Comparison of ENCODE assay signal across 8 mouse cellular contexts in genomic region chr11:11822181-11823095, GRCm38 (mm10). TPM values are rescaled to one million over a fixed set of nuclear protein-coding genes. Genes with fewer than 3 reads are reported as not detected.
DNase-seq lines count a peak whose midpoint lies in the region; ATAC-seq lines count a peak whose summit lies in the region.

No protein-coding gene starts in this region.

- WGBS in kidney, embryonic 16.5 days, result 10% methylated on average over 20 of the region's 20 CpGs
- WGBS in embryonic facial prominence, embryonic 11.5 days, result 4% methylated on average over 20 of the region's 20 CpGs
- WGBS in intestine, embryonic 16.5 days, result 20% methylated on average over 20 of the region's 20 CpGs
- WGBS in neural tube, embryonic 11.5 days, result 3% methylated on average over 20 of the region's 20 CpGs

- peak overlapping the region; percentile 98 for H3K27ac ChIP-seq in kidney, embryonic 16.5 days (ENCODE audit: low read length)
- H3K27ac ChIP-seq in embryonic facial prominence, embryonic 11.5 days (replicated peaks; ENCODE audit: low read depth, low read length), result peak overlapping the region; percentile 97
- peak overlapping the region; percentile 82 for H3K27ac ChIP-seq in intestine, embryonic 16.5 days (ENCODE audit: low read length)
- H3K27ac ChIP-seq in neural tube, embryonic 11.5 days (ENCODE audit: low read depth, low read length), result peak overlapping the region; percentile 97

- H3K36me3 ChIP-seq in kidney, embryonic 16.5 days (ENCODE audit: insufficient read depth, low read length), result no peaks in the 10 kb centered on the region
- no peaks in the 10 kb centered on the region for H3K36me3 ChIP-seq in embryonic facial prominence, embryonic 11.5 days (replicated peaks; ENCODE audit: control insufficient read depth, insufficient read depth, low read depth, low read length)
- no peaks in the 10 kb centered on the region for H3K36me3 ChIP-seq in intestine, embryonic 16.5 days (ENCODE audit: control insufficient read depth, insufficient read depth, low read length)
- H3K36me3 ChIP-seq in neural tube, embryonic 11.5 days (ENCODE audit: control insufficient read depth, insufficient read depth, low read length), result no peaks in the 10 kb centered on the region

- H3K9me3 ChIP-seq in kidney, embryonic 16.5 days (ENCODE audit: low read length), result no peaks in the 10 kb centered on the region
- no peaks in the 10 kb centered on the region for H3K9me3 ChIP-seq in embryonic facial prominence, embryonic 11.5 days (replicated peaks; ENCODE audit: control insufficient read depth, low read length)
- H3K9me3 ChIP-seq in intestine, embryonic 16.5 days (ENCODE audit: control insufficient read depth, low read length), result no peaks in the 10 kb centered on the region
- no peaks in the 10 kb centered on the region for H3K9me3 ChIP-seq in neural tube, embryonic 11.5 days (ENCODE audit: control insufficient read depth, low read length)

- H3K4me2 ChIP-seq in kidney, embryonic 16.5 days (replicated peaks; ENCODE audit: low read depth, low read length), result peak overlapping the region; percentile 26; the same call in 1 of the 2 replicates
- no peak overlapping the region for H3K4me2 ChIP-seq in embryonic facial prominence, embryonic 11.5 days (ENCODE audit: low read depth, low read length)
- no peak overlapping the region for H3K4me2 ChIP-seq in intestine, embryonic 16.5 days (ENCODE audit: low read depth, low read length)
- peak overlapping the region; percentile 12 for H3K4me2 ChIP-seq in neural tube, embryonic 11.5 days (ENCODE audit: low read depth)

- no peak overlapping the region for H3K4me3 ChIP-seq in kidney, embryonic 16.5 days (ENCODE audit: low read length)
- H3K4me3 ChIP-seq in embryonic facial prominence, embryonic 11.5 days (ENCODE audit: low read depth, low read length), result no peak overlapping the region
- no peak overlapping the region for H3K4me3 ChIP-seq in intestine, embryonic 16.5 days (ENCODE audit: low read length)
- no peak overlapping the region for H3K4me3 ChIP-seq in neural tube, embryonic 11.5 days (ENCODE audit: low read depth, low read length)

- no peak for DNase-seq in kidney, adult 11 months
- peak; percentile 60 for DNase-seq in embryonic facial prominence, embryonic 11.5 days (ENCODE audit: low spot score)
- peak; percentile 73 for DNase-seq in neural tube, embryonic 11.5 days (ENCODE audit: low spot score)
- DNase-seq in urinary bladder, postnatal 14 days (ENCODE audit: low spot score), result no peak
- no peak for DNase-seq in cerebellum, postnatal 14 days

- peak; percentile 77 for ATAC-seq in kidney, embryonic 16.5 days (ENCODE audit: low FRiP score, low TSS enrichment)
- peak; percentile 17; the same call in 1 of the 2 replicates for ATAC-seq in embryonic facial prominence, embryonic 11.5 days (replicated peaks; ENCODE audit: insufficient number of reproducible peaks, low FRiP score, low TSS enrichment, low read depth)
- ATAC-seq in intestine, embryonic 16.5 days, result peak; percentile 59
- peak; percentile 38 for ATAC-seq in neural tube, embryonic 11.5 days (ENCODE audit: insufficient read depth, low FRiP score, low TSS enrichment)
- ATAC-seq in erythroid progenitor cell, adult 5-6 weeks (replicated peaks; ENCODE audit: low FRiP score, poor library complexity, severe bottlenecking), result no peak

- H3K4me1 ChIP-seq in kidney, embryonic 16.5 days (ENCODE audit: insufficient read depth, low read length), result peaks cover 36% of the 10 kb centered on the region
- peaks cover 15% of the 10 kb centered on the region for H3K4me1 ChIP-seq in embryonic facial prominence, embryonic 11.5 days (ENCODE audit: control insufficient read depth, insufficient read depth, low read length)
- H3K4me1 ChIP-seq in intestine, embryonic 16.5 days (ENCODE audit: control insufficient read depth, insufficient read depth, low read length), result peaks cover 30% of the 10 kb centered on the region
- H3K4me1 ChIP-seq in neural tube, embryonic 11.5 days (ENCODE audit: control insufficient read depth, insufficient read depth, low read length), result peaks cover 39% of the 10 kb centered on the region

- H3K9ac ChIP-seq in kidney, embryonic 16.5 days (replicated peaks; ENCODE audit: low read length), result peak overlapping the region; percentile 63
- H3K9ac ChIP-seq in embryonic facial prominence, embryonic 11.5 days (replicated peaks; ENCODE audit: low read length), result peak overlapping the region; percentile 59
- H3K9ac ChIP-seq in intestine, embryonic 16.5 days (ENCODE audit: low read depth, low read length), result peak overlapping the region; percentile 31
- H3K9ac ChIP-seq in neural tube, embryonic 11.5 days (ENCODE audit: low read length), result peak overlapping the region; percentile 64

- no peaks in the 10 kb centered on the region for H3K27me3 ChIP-seq in kidney, embryonic 16.5 days (ENCODE audit: insufficient read depth, low read length)
- no peaks in the 10 kb centered on the region for H3K27me3 ChIP-seq in embryonic facial prominence, embryonic 11.5 days (ENCODE audit: control insufficient read depth, insufficient read depth, low read length)
- no peaks in the 10 kb centered on the region for H3K27me3 ChIP-seq in intestine, embryonic 16.5 days (replicated peaks; ENCODE audit: control insufficient read depth, insufficient read depth, low read length)
- no peaks in the 10 kb centered on the region for H3K27me3 ChIP-seq in neural tube, embryonic 11.5 days (ENCODE audit: control insufficient read depth, insufficient read depth, low read length)

RNA-seq across cellular contexts. Expression of gene Fignl1, which starts 13.7 kb away (rescaled TPM):
- polyA plus RNA-seq in kidney, embryonic 16.5 days (2015; fragmentation: Nextera tagmentation; extraction: Ambion mirVana), result 66.9 and 69.5 TPM in 2 replicates
- polyA plus RNA-seq in embryonic facial prominence, embryonic 11.5 days (2014; fragmentation: Nextera tagmentation; extraction: Ambion mirVana), result 103 and 119 TPM in 2 replicates
- 38.1 and 40.4 TPM in 2 replicates for polyA plus RNA-seq in intestine, embryonic 16.5 days (2015; fragmentation: Nextera tagmentation; extraction: Ambion mirVana)
- 71.6 and 76.6 TPM in 2 replicates for polyA plus RNA-seq in neural tube, embryonic 11.5 days (2014; fragmentation: Nextera tagmentation; extraction: Ambion mirVana)
- total RNA-seq in erythroid progenitor cell, adult 5-6 weeks (2015; ENCODE audit: low replicate concordance), result 119 and 122 TPM in 2 replicates
- total RNA-seq in erythroid progenitor cell, adult 5-6 weeks (2017; ENCODE audit: low replicate concordance), result 145 and 148 TPM in 2 replicates

Comparison
In these comparisons a context has a peak if more than half of its experiments do, and no peak if none do; other contexts are left out.
1. H3K4me2 ChIP-seq: peak in kidney, embryonic 16.5 days (single experiment) and neural tube, embryonic 11.5 days (single experiment); none in embryonic facial prominence, embryonic 11.5 days (single experiment) and intestine, embryonic 16.5 days (single experiment).
2. DNase-seq: peak in embryonic facial prominence, embryonic 11.5 days (single experiment) and neural tube, embryonic 11.5 days (single experiment); none in kidney, adult 11 months (single experiment), urinary bladder, postnatal 14 days (single experiment) and cerebellum, postnatal 14 days (0 of 2).
3. Peak in every context shown above with its lines, with median percentiles within 50 percentile points of each other: H3K27ac ChIP-seq and H3K9ac ChIP-seq.